Mouse (Mus musculus) brown adipose tissue, adult 24 weeks (tissue): ENCODE measurements around the gene Sema4f. TPM values are rescaled to one million over a fixed set of nuclear protein-coding genes. Genes with fewer than 3 reads are reported as not detected.

Experiments used
- H3K27ac ChIP-seq: fragments of 200-500 bp; replicated peaks from 2 replicates; pipeline ENCODE4 v1.5.1; 2012; ENCODE audit warnings: low read depth, mild to moderate bottlenecking, low read length
- H3K4me1 ChIP-seq: fragments of 200-500 bp; 2 replicates; pipeline ENCODE4 v1.6.1; 2012; ENCODE audit warnings: low read length, mixed read lengths; ENCODE audit not compliant: control insufficient read depth, insufficient read depth, insufficient read length
- H3K4me3 ChIP-seq: fragments of 200-500 bp; 2 replicates; pipeline ENCODE4 v1.5.1; 2012; ENCODE audit warnings: low read depth, mild to moderate bottlenecking, low read length, moderate library complexity; ENCODE audit not compliant: insufficient read depth
- polyA plus RNA-seq: library from polyadenylated mRNA; stranded (reverse); fragments of >200 nt; gene quantifications from 2 replicates; pipeline ENCODE4 v1.2.4, GENCODE M21; 2012; ENCODE audit not compliant: missing spikeins, insufficient read depth, insufficient read length

Sema4f gene
- polyA plus RNA-seq, 1 experiment: not detected

DNA sequence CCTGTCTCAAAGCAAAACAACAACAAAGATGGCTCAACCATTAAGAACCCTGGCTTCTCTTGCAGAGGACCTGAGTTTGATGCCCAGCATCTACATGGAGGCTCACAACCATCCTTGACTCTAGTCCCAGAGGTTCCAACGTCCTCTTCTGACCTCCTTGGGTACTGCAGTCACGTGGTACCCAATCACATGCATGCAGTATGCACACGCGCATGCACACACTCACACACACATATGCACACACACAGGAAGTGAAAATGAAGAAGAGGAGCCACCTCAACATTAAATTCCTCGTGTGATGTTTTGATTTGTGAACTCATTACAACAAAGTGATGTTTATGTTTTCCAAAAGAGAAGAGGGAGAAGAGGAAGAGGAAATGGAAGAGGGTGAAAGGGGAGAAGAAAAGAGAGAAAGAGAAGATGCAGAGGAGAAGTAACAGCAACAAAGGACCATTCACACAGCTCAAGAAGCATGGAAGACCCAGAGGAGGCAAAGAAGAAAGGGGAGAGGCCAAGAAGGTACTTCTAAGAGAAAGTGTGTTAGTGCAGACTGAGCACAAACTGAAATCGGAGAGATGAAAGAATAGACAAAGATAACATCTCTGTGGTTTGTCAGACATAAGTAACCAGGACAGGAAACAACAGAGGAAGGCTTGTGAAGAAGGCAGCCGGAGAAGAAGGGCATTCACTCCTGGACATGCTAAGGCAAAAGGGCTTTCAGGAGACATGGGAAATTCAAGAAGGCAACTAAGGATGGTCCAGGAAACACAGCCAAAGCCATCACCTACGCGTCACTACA, 17.9 kb downstream of the Sema4f start:
- H3K27ac ChIP-seq: no peak overlapping the region
- H3K4me1 ChIP-seq: no peaks in the 10 kb centered on the region
- no peak overlapping the region for H3K4me3 ChIP-seq

DNA sequence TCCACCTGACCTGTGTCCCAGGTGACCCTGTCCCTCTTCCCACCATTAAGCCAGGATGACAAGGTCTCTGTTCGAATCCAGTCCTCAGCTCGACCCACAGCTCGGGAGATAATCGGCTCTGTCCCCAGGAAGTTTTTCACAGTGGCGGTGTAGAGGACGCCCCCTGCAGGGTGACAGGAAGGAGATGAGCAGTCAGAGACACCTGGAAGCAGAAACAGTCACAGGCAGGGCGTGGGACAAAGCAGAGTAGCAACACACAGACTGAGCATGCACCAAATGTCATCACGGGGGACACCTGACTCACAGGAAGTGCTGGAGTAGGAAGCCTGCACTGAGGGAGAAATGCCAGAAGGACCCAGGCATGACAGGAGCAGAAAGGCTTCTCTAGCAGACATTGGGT, 20.0 kb downstream of the Sema4f start:
- no peak overlapping the region for H3K4me3 ChIP-seq
- no peaks in the 10 kb centered on the region for H3K4me1 ChIP-seq
- H3K27ac ChIP-seq: no peak overlapping the region

DNA sequence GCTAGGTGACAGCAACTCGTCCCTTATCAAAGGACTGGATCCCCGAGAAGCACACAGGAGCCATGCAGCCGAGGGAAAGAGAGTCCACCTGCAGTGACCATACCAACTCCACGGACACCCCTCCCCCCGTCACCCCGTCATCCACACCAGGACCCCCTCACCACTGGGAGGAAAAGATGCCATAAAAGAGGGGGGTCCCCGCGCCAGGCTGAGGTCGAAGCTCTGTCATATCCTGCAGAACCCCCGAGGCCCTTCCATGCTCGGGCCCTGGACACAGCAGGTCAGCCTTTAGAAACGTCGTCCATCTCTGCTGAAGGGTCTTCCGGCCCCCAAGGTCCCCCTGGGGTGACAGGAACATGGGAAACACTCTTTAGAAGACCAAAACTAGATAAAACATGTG, 21.2 kb downstream of the Sema4f start:
- no peak overlapping the region for H3K27ac ChIP-seq
- H3K4me1 ChIP-seq: no peaks in the 10 kb centered on the region
- no peak overlapping the region for H3K4me3 ChIP-seq

DNA sequence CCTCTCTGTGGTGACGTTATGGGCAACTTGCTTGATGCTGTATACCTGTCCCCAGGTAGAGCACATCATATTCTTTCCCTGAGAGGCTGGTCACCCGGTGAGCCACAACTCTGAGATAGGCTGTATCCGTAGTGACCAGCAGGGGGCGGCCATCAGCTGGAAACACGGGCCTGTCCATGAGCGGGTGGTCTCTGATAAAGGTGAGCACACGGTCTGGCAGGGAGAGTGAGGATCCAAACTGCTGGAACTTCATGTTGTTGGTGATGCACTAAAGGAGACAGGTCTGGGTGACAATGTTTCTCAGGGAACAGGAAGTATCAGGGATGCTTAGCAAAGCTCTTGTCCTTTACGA, 21.8 kb downstream of the Sema4f start:
- Histone ChIP-seq H3K4me1 (no peaks in the 10 kb centered on the region), H3K4me3 (no peak overlapping the region), H3K27ac (no peak overlapping the region)

DNA sequence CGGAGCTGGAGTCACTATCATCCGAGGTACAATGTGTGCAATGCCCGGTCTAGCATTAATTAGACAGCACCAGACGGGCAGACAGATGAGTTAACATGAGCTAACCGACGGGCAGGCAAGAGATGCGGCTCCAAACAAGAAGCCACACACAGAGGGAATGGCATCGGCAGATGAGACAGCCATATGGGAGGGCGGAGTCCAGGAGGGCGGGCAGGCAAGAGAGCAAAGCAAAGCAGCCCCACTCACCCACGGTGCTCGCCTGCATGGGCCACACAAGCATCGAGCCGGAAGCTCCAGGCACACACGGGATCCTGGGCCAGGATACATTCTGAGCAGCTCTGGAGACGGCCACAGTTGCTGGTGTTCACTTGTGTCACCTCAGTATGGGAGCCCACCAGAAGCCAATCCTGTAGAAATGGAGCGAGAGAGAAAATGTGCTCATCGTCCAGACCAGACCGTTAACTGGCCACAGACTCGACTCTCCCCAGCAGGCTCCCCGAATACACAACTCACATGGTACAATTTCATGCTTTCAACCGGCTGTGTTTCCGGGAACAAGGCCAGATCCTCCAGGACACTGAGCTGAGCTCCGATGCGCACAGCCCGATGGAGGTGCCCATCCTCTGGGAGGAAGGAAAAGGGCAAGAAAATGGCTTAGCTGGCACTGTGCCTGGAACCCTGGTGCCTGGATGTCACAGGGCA, 22.3 kb downstream of the Sema4f start:
- Histone ChIP-seq H3K4me3 (no peak overlapping the region), H3K27ac (no peak overlapping the region), H3K4me1 (no peaks in the 10 kb centered on the region)

DNA sequence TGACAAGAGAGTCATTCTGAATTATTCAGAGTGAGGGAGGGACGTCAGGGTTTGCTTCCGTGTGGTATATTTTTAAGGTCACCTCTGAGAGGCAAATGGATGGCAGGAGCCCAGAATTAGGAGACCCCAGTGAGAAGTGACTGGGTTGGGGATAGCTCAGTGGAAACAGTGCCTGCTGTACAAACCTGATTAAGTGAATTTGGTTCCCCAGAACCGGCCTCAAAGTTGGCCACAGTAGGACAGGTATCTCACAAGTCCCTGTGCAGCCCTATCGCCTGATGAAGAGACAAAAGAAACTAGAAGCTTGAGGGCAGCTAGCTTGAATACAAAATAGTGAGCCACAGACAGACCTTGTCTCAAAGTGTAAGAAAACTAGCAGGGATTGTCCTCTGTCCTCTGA, 23.1 kb downstream of the Sema4f start:
- no peaks in the 10 kb centered on the region for H3K4me1 ChIP-seq
- no peak overlapping the region for H3K27ac ChIP-seq
- no peak overlapping the region for H3K4me3 ChIP-seq

DNA sequence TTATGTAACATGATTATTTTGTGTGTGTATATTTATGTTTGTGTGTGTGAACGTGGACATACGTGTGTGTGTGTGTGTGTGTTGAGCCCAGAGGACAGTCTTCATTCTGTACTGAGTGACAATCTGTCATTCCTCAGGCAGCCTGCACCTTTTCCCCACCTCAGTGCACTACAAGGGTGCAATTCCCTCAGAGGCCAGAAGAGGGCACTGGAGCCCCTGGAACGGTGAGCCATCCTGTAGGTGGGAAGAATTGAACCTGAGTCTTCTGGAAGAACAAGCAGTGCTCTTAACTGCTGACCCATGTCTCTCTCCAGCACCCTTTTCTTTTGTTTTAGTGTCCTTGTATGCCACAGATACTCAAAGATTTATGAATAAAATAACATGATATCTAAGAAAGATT, 23.7 kb downstream of the Sema4f start:
- H3K27ac ChIP-seq: no peak overlapping the region
- H3K4me3 ChIP-seq: no peak overlapping the region
- H3K4me1 ChIP-seq: no peaks in the 10 kb centered on the region

DNA sequence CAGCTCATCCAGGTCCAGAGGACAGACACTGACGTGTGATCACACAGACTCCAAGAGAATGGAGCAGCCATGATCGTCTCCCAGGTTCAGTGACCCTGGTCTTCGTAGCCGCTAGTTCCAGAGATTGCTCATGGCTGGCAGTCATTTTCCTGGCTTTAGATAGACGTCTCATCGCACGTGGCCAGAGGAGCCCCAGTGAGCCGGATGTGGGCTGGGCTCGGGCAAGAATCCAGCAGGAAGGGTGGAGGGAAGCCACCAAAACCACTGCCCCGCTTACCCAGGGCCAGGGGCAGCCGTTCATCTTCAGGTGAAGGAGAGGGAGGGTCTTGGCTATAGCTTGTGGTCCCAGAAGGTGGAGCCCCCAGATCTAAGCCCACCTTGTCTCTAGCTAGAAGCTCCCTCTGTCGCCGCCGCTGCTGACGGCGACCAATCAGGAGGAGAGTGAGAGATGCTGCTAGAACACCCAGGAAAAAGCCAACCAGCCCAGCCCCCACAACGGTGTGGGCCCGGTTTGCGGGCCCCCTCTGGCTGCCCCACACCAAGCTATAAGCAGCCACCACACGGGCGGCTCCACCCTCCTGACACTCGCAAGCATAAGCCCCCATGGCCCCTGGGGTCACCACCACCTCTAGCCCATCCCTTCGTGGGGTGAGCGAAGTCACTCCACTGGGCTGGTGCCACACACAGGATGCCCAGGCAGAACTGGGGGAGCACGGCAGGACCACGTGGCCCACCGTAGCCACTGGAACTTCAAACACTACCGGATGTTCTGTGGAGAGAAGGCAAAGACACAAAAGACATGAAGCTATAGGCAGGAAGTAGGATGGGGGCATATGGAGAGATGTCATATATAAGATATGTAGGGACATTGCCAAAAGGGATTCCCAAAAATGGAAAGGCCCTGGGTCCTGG, 26.0 kb downstream of the Sema4f start:
- H3K4me1 ChIP-seq: no peaks in the 10 kb centered on the region
- no peak overlapping the region for H3K27ac ChIP-seq
- no peak overlapping the region for H3K4me3 ChIP-seq

DNA sequence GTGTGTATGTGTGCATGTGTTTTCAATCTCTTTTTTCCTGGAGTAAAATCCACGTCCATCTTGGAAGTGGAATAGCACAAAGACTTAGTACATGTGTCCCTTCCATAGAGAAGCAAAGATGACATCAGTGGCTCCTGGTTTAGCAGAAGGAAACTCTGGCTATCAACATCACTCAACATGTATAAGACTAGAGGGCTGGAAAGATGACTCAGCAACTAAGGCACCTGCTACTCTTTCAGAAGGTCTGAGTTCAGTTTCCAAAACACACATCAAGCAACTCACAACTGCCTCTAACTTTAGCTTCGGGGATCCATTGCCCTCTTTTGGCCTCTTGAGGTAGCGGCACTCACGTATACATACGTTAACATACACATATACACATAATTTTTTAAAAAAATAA, 28.3 kb downstream of the Sema4f start:
- Histone ChIP-seq H3K27ac (no peak overlapping the region), H3K4me1 (no peaks in the 10 kb centered on the region)

DNA sequence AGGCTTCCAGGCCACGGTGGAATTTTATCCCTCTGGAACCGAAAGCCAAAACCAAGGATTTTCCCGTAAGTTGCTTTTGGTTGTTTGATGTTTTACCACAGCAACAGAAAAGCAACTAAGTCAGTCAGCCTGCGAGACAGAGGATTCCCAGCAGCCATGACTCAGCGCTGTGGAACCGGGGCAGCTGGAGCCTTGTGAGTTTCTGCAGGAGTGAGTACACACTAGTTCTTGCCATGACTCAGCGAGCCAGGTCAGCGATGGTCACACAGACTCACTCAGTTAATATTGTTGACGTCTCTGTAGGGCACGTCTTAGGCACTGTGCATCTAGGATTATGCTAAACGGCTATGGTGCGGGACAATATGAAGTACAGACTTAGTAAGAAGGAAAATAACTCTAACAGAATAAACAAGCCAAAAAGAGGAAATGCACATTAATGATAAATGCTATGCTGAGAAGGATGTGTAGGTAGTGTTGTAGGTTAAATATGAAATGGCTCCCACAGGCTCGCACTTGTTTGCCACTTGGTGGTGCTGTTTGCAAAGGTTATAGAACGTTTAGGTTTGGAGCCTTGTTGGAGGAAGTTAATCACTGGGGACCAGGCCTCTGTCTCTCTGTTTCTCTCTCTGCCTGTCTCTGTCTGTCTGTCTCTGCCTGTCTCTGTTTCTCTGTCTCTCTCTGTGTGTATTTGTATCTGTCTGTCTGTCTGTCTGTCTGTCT, 30.3 kb downstream of the Sema4f start:
- Histone ChIP-seq H3K4me3 (no peak overlapping the region), H3K4me1 (no peaks in the 10 kb centered on the region), H3K27ac (no peak overlapping the region)

More for the DNA sequence above, 28.3 kb downstream of the Sema4f start:
- no peak overlapping the region for H3K4me3 ChIP-seq

DNA sequence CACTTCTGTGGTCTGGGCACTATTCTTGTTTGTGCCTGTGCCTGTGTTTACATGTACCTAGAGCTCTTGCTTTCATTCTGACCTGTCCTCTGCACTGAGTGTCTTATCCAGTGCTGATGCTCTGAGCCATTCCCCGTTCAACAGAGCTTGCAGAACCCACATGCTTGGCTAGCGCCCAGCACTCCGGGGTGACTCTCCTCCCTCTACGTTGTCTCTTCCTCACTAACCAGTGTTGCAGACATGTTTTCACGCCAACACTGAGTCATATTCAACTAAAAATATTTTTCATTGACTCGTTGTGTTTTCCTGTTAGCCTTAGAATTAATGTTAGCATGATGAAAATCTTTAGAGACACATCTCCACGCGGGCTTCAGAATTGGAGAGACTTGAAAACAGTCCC, 31.5 kb downstream of the Sema4f start:
- no peak overlapping the region for H3K4me3 ChIP-seq
- no peaks in the 10 kb centered on the region for H3K4me1 ChIP-seq
- H3K27ac ChIP-seq: no peak overlapping the region

DNA sequence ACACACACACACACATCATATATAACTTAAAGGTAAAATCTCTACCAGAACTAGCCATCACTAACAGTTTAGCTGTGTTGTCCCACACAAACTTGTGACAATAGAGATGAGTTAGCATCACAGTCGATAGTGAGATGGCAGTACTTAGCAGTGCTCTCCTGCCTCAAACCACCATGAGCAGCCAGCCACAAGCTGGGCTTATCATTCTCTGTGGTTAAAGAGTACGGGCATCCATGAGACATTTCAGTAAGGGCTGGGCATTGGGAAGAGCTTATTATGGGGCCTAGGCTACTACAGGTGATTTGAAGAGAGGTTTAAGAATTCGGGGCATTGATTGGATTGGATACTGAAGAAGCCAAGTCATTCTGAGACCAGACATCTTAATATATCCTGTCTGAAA, 32.6 kb downstream of the Sema4f start:
- H3K4me3 ChIP-seq: no peak overlapping the region
- H3K4me1 ChIP-seq: no peaks in the 10 kb centered on the region
- no peak overlapping the region for H3K27ac ChIP-seq

DNA sequence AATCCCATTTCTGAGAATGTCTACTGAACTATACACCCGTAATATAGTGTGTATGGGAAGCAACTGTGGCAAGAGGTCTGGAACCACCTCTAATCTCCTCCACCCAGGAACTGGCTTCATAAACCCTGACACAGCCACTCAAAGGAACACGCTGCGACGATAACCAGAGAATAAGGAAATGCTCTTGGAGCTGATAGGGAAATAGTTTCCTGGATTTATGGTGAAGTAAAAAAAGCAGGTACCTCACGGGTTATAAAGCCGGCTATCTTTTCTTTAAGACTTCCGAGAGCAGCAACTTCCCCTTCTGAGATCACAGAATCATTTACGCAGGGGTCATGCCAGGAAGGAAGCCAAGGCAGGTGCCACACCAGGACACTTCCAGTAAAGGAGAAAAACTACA, 37.0 kb downstream of the Sema4f start:
- Histone ChIP-seq H3K4me1 (no peaks in the 10 kb centered on the region), H3K27ac (no peak overlapping the region), H3K4me3 (no peak overlapping the region)

DNA sequence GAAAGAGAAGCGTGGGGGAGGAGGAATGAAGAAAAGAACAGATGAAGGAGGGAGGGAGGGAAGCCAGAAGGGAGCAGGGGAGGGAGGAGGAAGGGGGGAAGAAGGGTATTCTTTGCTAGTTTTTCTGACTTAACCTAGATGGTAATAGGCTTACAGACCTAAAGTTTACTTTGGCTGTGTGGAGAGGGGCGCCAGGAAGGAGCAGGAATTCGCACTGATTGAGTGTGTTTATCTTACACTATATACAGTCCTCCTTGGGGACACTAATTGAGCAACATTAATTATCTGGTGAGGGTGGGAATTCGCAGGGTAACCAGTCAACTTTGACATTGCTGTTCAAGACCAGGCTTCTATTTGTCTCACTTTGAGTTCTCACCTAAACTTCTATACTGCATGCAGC, 40.8 kb downstream of the Sema4f start:
- no peak overlapping the region for H3K4me3 ChIP-seq
- H3K27ac ChIP-seq: no peak overlapping the region
- H3K4me1 ChIP-seq: no peaks in the 10 kb centered on the region

DNA sequence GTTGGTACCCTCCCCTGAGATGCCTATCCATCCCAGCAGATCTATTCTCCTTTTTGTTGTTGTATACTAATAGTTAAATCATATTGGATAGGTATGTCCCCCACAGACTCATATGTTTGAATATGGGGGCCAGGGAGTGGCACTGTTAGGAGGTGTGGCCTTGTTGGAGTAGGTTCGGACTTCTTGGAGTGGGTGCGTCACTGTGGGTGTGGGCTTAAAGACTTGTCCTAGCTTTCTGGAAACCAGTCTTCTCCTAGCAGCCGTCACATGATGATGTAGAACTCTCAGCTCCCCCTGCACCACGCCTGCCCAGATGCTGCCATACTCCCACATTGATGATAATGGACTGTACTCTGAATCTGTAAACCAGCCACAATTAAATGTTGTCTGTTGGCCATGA, 41.3 kb downstream of the Sema4f start:
- H3K27ac ChIP-seq: no peak overlapping the region
- H3K4me3 ChIP-seq: no peak overlapping the region

More for the DNA sequence above, 41.3 kb downstream of the Sema4f start:
- no peaks in the 10 kb centered on the region for H3K4me1 ChIP-seq
